Mouse (Mus musculus) CH12.LX (cell line): ENCODE data around the gene Gucy2e.

Source experiments
- CTCF ChIP-seq, 2 experiments: IDR thresholded peaks in 1 of 2; conservative IDR thresholded peaks in 1 of 2; 2 replicates each; pipeline ENCODE4 v1.5.1; 2011 to 2012; ENCODE audit warnings: low read depth in 2 of 2, low read length in 2 of 2, improper control_type of control experiment in 1 of 2, inconsistent platforms in 1 of 2, mild to moderate bottlenecking in 1 of 2, moderate library complexity in 1 of 2
- EP300 ChIP-seq: IDR thresholded peaks from 2 replicates; pipeline ENCODE4 v1.6.1; 2011; ENCODE audit warnings: low read length, improper control_type of control experiment
- NRF1 ChIP-seq: IDR thresholded peaks from 2 replicates; pipeline ENCODE4 v1.6.1; 2014; ENCODE audit warnings: low read depth, mild to moderate bottlenecking, inconsistent platforms, low read length, improper control_type of control experiment, moderate library complexity
- TBP ChIP-seq: conservative IDR thresholded peaks from 2 replicates; pipeline ENCODE4 v1.6.1; 2011; ENCODE audit warnings: low read depth, low read length, improper control_type of control experiment
- USF2 ChIP-seq: conservative IDR thresholded peaks from 2 replicates; pipeline ENCODE4 v1.6.1; 2011; ENCODE audit warnings: low read depth, low read length, improper control_type of control experiment

DNA sequence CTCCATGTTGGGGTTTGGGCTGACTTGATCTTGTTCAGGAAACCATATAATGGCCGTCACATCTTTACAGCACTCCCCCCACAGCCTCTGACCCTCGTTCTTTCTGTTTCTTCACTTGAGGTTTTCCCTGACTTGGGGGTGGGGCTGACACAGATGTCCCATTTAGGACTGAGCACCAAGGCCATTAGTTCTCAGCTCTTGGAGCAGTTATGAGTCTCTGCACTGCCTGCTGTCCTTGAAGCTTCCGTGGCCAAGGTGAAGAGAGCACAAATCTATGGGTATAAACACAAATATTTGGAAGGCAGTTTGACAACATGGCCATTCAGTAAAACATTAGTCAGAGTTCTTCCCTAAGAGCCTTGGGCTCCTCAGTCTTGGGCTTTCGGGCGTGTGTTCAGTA is 13.3 kb upstream of the Gucy2e start:
- no peak for TF ChIP-seq CTCF (conservative IDR thresholded peaks at IDR 0.05 in 1 of 2, IDR thresholded peaks at IDR 0.05 in 1 of 2; ENCODE audit: low read depth in 2 of 2, low read length in 2 of 2)
- no peak for TF ChIP-seq USF2
- no peak for TF ChIP-seq NRF1
- no peak for TF ChIP-seq TBP
- TF ChIP-seq EP300: no peak
